In the genomic region with DNA sequence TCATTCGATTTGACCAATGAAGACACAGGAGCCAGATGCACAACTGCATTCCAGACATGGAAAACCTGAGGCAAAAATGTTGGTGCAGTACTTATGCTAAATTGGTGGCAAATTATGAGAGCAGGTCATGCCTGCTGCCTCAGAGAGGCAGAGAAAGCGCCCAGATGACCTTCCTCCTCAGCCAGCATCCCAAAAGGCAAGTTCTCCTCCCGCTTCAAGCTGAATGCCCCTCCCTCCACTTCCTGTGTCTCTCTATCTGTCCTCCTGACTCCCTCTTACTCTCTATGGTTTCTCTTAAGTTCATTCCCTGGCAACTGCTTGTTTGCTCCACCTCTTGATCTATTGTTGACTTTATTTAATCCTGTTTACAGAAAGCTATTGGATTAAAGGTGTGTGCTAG, we compare ENCODE assay signal across 30 mouse cellular contexts. TPM values are rescaled to one million over a fixed set of nuclear protein-coding genes. Genes with fewer than 3 reads are reported as not detected.
DNase-seq lines count a peak whose midpoint lies in the region; ATAC-seq and TF ChIP-seq lines count a peak whose summit lies in the region.
"Had no signal": no experiment of that assay in that cellular context is flagged by ENCODE, and none has a peak within 500 bp of the region (broad histone marks: within the 10 kb centered on the region; RNA-seq: fewer than 3 reads in every experiment).

No protein-coding gene starts in this region.

- peak; percentile 79 for DNase-seq in heart, adult 11 months
- DNase-seq in heart, postnatal 10 days: no peak
- DNase-seq in R1 (ENCODE audit: low read depth, low spot score): peak; percentile 12
- peak; percentile 33 for DNase-seq in embryonic facial prominence, embryonic 11.5 days (ENCODE audit: low spot score)
- DNase-seq in adrenal gland, postnatal 25 days: no peak
- DNase-seq in layer of hippocampus, adult 2 months (ENCODE audit: low spot score in 2 of 2): no peak
- DNase-seq: adrenal gland, adult 2 months; adrenal gland, postnatal 14 days; B cell, adult 2 months; cerebellum, adult 18-20 months; cerebellum, adult 9-10 months; cerebellum, postnatal 14 days; gastrocnemius, postnatal 10 days; heart, adult 18-20 months; heart, postnatal 14 days; heart, postnatal 4 days; kidney, adult 2 months had no signal

- WGBS in embryonic facial prominence, embryonic 11.5 days: 39% methylated on average over 3 of the region's 3 CpGs
- 50% methylated on average over 3 of the region's 3 CpGs for WGBS in intestine, postnatal 0 days

- intact Hi-C loops in heart, postnatal 10 days (cut with DNase I): no loop called here

- H3K4me1 ChIP-seq in embryonic facial prominence, embryonic 11.5 days (ENCODE audit: control insufficient read depth, insufficient read depth, low read length): no peaks in the 10 kb centered on the region
- H3K4me1 ChIP-seq in intestine, postnatal 0 days (replicated peaks; ENCODE audit: control insufficient read depth, insufficient read depth, low read length): no peaks in the 10 kb centered on the region
- H3K4me1 ChIP-seq: forebrain, embryonic 13.5 days had no signal

- H3K4me2 ChIP-seq in embryonic facial prominence, embryonic 11.5 days (ENCODE audit: low read depth, low read length): no peak overlapping the region
- H3K4me2 ChIP-seq in intestine, postnatal 0 days (replicated peaks; ENCODE audit: low read depth): no peak overlapping the region
- H3K4me2 ChIP-seq: embryonic facial prominence, embryonic 13.5 days; forebrain, embryonic 13.5 days; heart, embryonic 12.5 days; heart, embryonic 15.5 days; hindbrain, embryonic 14.5 days had no signal

- H3K27me3 ChIP-seq in embryonic facial prominence, embryonic 11.5 days (ENCODE audit: control insufficient read depth, insufficient read depth, low read length): no peaks in the 10 kb centered on the region
- H3K27me3 ChIP-seq in intestine, postnatal 0 days (replicated peaks; ENCODE audit: control insufficient read depth, insufficient read depth, low read length): no peaks in the 10 kb centered on the region
- H3K27me3 ChIP-seq: CH12.LX; embryonic facial prominence, embryonic 13.5 days; forebrain, embryonic 13.5 days; heart, embryonic 12.5 days; heart, embryonic 15.5 days; Patski had no signal

- TF ChIP-seq CTCF in intestine, postnatal 0 days (IDR thresholded peaks at IDR 0.05; ENCODE audit: low read depth): no peak
- TF ChIP-seq CTCF in layer of hippocampus, adult 2 months (conservative IDR thresholded peaks at IDR 0.05): no peak

- ATAC-seq in embryonic facial prominence, embryonic 11.5 days (replicated peaks; ENCODE audit: insufficient number of reproducible peaks, low FRiP score, low TSS enrichment, low read depth): no peak
- ATAC-seq in intestine, postnatal 0 days: no peak
- ATAC-seq: forebrain, embryonic 13.5 days; forebrain, embryonic 16.5 days; hindbrain, postnatal 0 days; inflammation-experienced regulatory T-cells, adult 6 months; intestine, embryonic 16.5 days; Patski had no signal

- H3K36me3 ChIP-seq in embryonic facial prominence, embryonic 11.5 days (replicated peaks; ENCODE audit: control insufficient read depth, insufficient read depth, low read depth, low read length): no peaks in the 10 kb centered on the region
- H3K36me3 ChIP-seq in intestine, postnatal 0 days (ENCODE audit: control insufficient read depth, insufficient read depth): no peaks in the 10 kb centered on the region
- H3K36me3 ChIP-seq: embryonic facial prominence, embryonic 13.5 days; forebrain, embryonic 10.5 days; heart, embryonic 12.5 days; heart, embryonic 15.5 days had no signal

- H3K9ac ChIP-seq in embryonic facial prominence, embryonic 11.5 days (replicated peaks; ENCODE audit: low read length): no peak overlapping the region
- no peak overlapping the region for H3K9ac ChIP-seq in intestine, postnatal 0 days (ENCODE audit: low read depth, low read length)
- H3K9ac ChIP-seq: embryonic facial prominence, embryonic 13.5 days; forebrain, embryonic 13.5 days; heart, embryonic 12.5 days; heart, embryonic 15.5 days; hindbrain, embryonic 14.5 days had no signal

- H3K9me3 ChIP-seq in embryonic facial prominence, embryonic 11.5 days (replicated peaks; ENCODE audit: control insufficient read depth, low read length): no peaks in the 10 kb centered on the region
- H3K9me3 ChIP-seq in intestine, postnatal 0 days (ENCODE audit: control insufficient read depth): no peaks in the 10 kb centered on the region
- H3K9me3 ChIP-seq: embryonic facial prominence, embryonic 13.5 days; forebrain, embryonic 10.5 days; forebrain, embryonic 13.5 days; heart, embryonic 12.5 days; heart, embryonic 15.5 days had no signal

- no peak overlapping the region for H3K27ac ChIP-seq in embryonic facial prominence, embryonic 11.5 days (replicated peaks; ENCODE audit: low read depth, low read length)
- no peak overlapping the region for H3K27ac ChIP-seq in intestine, postnatal 0 days (ENCODE audit: low read depth, low read length)
- no peak overlapping the region for H3K27ac ChIP-seq in layer of hippocampus, adult 2 months
- H3K27ac ChIP-seq: forebrain, embryonic 10.5 days; forebrain, embryonic 13.5 days; heart, embryonic 15.5 days; hindbrain, embryonic 14.5 days; hindbrain, postnatal 0 days had no signal

- H3K4me3 ChIP-seq in embryonic facial prominence, embryonic 11.5 days (ENCODE audit: low read depth, low read length): no peak overlapping the region
- H3K4me3 ChIP-seq in intestine, postnatal 0 days (ENCODE audit: low read depth, low read length): no peak overlapping the region
- no peak overlapping the region for H3K4me3 ChIP-seq in layer of hippocampus, adult 2 months
- H3K4me3 ChIP-seq: embryonic facial prominence, embryonic 13.5 days; forebrain, embryonic 10.5 days; forebrain, embryonic 13.5 days; heart, embryonic 12.5 days; heart, embryonic 15.5 days had no signal

RNA-seq across cellular contexts. Expression of a gene that starts 48.6 kb away (rescaled TPM):
- total RNA-seq in heart, postnatal 10 days (2021): 10 to 100 TPM; 13.4 to 14.7 TPM
- polyA plus RNA-seq in embryonic facial prominence, embryonic 11.5 days (2014; fragmentation: Nextera tagmentation; extraction: Ambion mirVana): 40.2 and 42.8 TPM in 2 replicates
- 8.2 and 10.3 TPM in 2 replicates for polyA plus RNA-seq in intestine, postnatal 0 days (2015; fragmentation: Nextera tagmentation; extraction: Ambion mirVana)
- 0.57 and 1.1 TPM in 2 replicates for total RNA-seq in adrenal gland, postnatal 25 days (2021)
- total RNA-seq in layer of hippocampus, adult 2 months (2021): under 1 TPM; 0.23 to 0.47 TPM
- total RNA-seq: CH12.LX had no signal
- polyA plus RNA-seq: inflammation-experienced regulatory T-cells, adult 6 months; Patski had no signal

Comparison
In these comparisons a context has a peak if more than half of its experiments do, and no peak if none do; other contexts are left out.
1. DNase-seq: peak in heart, adult 11 months (single experiment), R1 (single experiment) and embryonic facial prominence, embryonic 11.5 days (single experiment); none in heart, postnatal 10 days (0 of 2), adrenal gland, postnatal 25 days (single experiment) and layer of hippocampus, adult 2 months (0 of 2).